Mouse (Mus musculus): ENCODE data around the gene Dhx35. TPM values are rescaled to one million over a fixed set of nuclear protein-coding genes. Genes with fewer than 3 reads are reported as not detected.

Dhx35 gene
- polyA plus RNA-seq, 1 experiment from 2014 or later: 14.3 TPM

DNA sequence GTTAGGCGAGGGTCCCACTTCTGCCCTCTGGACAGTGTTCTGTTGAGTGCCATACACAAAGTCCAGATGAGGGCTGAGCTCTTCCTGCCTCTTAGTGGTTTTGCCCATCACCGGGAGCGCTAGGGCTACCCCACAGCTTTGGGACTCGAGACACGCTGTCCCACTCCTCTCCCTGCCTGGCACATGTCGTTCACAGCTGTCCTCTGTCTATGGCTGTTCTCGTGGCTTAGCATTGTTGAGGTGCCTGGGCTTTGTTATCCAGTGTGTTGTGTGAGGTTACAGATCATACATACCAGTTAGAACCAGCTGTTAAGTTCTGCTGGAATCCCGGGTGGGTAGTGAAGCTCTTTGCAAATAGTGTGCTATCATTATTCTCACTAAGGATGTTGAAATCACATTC, 23.1 kb downstream of the Dhx35 start:
- Histone ChIP-seq H3K9me3 (no peaks in the 10 kb centered on the region), H3K4me2 (no peak overlapping the region), H3K9ac (no peak overlapping the region), H3K27me3 (replicated peaks) (no peaks in the 10 kb centered on the region), H3K4me3 (no peak overlapping the region), H3K27ac (no peak overlapping the region), H3K4me1 (no peaks in the 10 kb centered on the region), H3K36me3 (replicated peaks) (no peaks in the 10 kb centered on the region; the same call in 1 of the 2 replicates)
- ATAC-seq (replicated peaks): no peak
- 89% methylated on average over 8 of the region's 8 CpGs for WGBS

DNA sequence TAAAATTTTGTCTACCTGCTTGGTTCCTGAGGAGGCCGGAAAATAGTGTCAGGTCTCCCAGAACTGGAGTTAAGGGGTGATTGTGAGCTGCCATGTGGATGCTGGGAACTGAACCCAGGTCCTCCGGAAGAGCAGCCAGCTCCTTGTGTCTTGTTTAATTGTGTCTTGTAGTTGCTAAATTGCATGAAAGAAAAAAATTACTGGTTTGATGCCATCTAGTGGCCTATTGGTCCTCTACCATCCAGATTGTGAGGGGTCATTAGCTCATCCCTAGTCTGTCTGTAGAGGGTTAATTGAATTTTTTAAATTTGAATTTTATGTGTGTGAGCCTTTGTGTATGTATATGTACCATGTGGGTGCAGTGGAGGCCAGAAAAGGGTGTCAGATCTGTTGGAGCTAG, 33.5 kb downstream of the Dhx35 start:
- Histone ChIP-seq H3K4me2 (no peak overlapping the region), H3K36me3 (replicated peaks) (0 out of 2 replicates have a peak, but pooled peaks cover 3% of the 10 kb centered on the region), H3K9me3 (no peaks in the 10 kb centered on the region), H3K4me1 (0 out of 2 replicates have a peak, but pooled peaks cover under 1% of the 10 kb centered on the region), H3K9ac (no peak overlapping the region), H3K27ac (no peak overlapping the region), H3K27me3 (replicated peaks) (no peaks in the 10 kb centered on the region), H3K4me3 (no peak overlapping the region)
- no peak for ATAC-seq (replicated peaks)
- WGBS: 85% methylated on average over 2 of the region's 2 CpGs

DNA sequence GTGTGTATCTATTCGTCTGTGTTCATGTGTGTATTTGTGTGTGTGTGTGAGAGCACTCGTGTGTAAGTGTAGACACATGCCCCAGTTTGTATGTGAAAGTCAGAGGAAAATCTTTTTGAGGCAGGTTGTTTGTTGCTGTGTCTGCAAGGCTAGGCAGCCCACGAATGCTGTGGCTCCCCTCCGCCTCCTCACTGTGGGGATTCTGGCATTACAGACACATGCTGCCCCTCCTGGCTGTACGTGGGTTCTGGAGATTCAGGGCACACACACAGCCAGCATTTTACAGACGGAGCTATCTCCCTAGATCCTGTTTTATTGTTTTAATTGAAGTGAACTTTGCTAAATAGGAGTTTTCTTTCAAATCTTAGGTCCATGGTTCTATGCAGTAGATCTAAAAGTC, 35.1 kb downstream of the Dhx35 start:
- Histone ChIP-seq H3K9ac (no peak overlapping the region), H3K27ac (no peak overlapping the region), H3K27me3 (replicated peaks) (no peaks in the 10 kb centered on the region), H3K9me3 (no peaks in the 10 kb centered on the region), H3K36me3 (replicated peaks) (0 out of 2 replicates have a peak, but pooled peaks cover 3% of the 10 kb centered on the region), H3K4me1 (peaks cover 6% of the 10 kb centered on the region), H3K4me3 (no peak overlapping the region), H3K4me2 (no peak overlapping the region)
- ATAC-seq (replicated peaks): no peak
- 77% methylated on average over 6 of the region's 6 CpGs for WGBS

DNA sequence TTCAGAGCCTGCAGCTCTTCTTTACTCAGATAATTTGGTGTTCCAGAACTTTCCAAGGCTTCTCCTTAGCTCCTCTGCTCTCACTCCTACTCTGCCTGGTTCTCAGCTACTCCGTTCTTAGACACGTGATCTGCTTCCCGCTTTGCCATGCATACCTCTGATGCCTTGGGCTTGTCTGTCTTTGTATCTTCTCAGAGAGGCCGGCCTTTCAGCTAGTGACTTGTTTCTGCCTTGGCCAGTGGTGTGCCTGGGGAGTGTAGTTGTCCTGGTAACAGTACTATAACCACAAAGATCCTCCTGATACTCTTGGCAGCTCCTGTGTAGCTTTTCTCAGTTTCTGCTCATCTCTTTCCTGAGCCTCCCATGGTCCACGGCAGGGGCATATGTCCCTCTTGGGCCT, 38.6 kb downstream of the Dhx35 start:
- H3K9ac ChIP-seq: no peak overlapping the region
- WGBS: 59% methylated on average over 5 of the region's 5 CpGs
- H3K4me2 ChIP-seq: no peak overlapping the region
- 0 out of 2 replicates have a peak, but pooled peaks have one; percentile 52 for ATAC-seq (replicated peaks)
- H3K36me3 ChIP-seq (replicated peaks): 0 out of 2 replicates have a peak, but pooled peaks cover 3% of the 10 kb centered on the region
- H3K4me1 ChIP-seq: peaks cover 6% of the 10 kb centered on the region
- no peak overlapping the region for H3K4me3 ChIP-seq
- H3K27ac ChIP-seq: peak overlapping the region; percentile 51; the same call in 1 of the 2 replicates
- H3K27me3 ChIP-seq (replicated peaks): no peaks in the 10 kb centered on the region
- no peaks in the 10 kb centered on the region for H3K9me3 ChIP-seq

DNA sequence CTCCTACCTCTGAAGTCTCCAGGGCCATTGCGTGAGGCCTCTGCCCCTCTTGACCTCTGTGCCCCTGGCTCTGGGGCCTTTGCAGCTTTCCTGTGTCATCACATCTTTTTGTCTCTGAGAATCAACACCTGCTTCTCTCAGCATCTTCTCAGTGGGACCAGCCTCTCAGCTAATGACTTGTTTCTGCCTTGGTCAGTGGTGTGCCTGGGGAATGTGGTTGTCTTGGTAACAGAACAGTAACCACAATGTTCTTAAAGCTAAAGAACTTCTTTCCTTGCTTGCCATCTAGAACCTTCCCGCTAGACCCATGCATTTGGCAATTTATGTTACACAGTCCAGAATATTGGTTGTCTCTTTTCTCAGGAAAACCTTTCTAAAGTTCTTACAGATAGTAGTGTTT, 39.0 kb downstream of the Dhx35 start:
- Histone ChIP-seq H3K4me3 (no peak overlapping the region), H3K36me3 (replicated peaks) (0 out of 2 replicates have a peak, but pooled peaks cover 3% of the 10 kb centered on the region), H3K27me3 (replicated peaks) (no peaks in the 10 kb centered on the region), H3K27ac (peak overlapping the region; percentile 51; the same call in 1 of the 2 replicates), H3K9me3 (no peaks in the 10 kb centered on the region), H3K9ac (no peak overlapping the region), H3K4me2 (no peak overlapping the region), H3K4me1 (peaks cover 6% of the 10 kb centered on the region)
- 59% methylated on average over 2 of the region's 2 CpGs for WGBS
- ATAC-seq (replicated peaks): no peak

DNA sequence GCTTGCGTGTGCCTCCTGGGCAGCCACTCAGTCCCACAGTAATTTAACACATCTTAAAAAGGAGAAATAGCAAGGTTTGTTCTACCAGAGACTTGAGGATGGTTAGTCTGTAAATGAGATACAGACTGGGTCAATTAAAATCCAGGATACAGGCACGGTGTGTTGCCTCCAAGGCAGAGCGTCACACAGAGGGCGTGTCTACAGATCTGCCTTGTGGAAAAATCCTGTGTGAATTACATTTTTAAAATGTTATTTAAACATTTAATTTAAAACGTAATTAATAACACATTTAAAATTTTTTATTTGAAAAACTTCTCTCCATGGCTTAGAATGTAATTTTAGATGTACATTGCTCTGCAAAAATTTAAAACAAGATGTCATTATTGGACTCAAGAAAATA, 48.7 kb downstream of the Dhx35 start:
- Histone ChIP-seq H3K4me2 (no peak overlapping the region), H3K27me3 (replicated peaks) (no peaks in the 10 kb centered on the region), H3K4me3 (no peak overlapping the region), H3K27ac (no peak overlapping the region), H3K4me1 (peaks cover 10% of the 10 kb centered on the region; the same call in 1 of the 2 replicates), H3K9ac (no peak overlapping the region), H3K36me3 (replicated peaks) (peaks cover 5% of the 10 kb centered on the region), H3K9me3 (no peaks in the 10 kb centered on the region)
- ATAC-seq (replicated peaks): no peak
- 82% methylated on average over 5 of the region's 5 CpGs for WGBS

DNA sequence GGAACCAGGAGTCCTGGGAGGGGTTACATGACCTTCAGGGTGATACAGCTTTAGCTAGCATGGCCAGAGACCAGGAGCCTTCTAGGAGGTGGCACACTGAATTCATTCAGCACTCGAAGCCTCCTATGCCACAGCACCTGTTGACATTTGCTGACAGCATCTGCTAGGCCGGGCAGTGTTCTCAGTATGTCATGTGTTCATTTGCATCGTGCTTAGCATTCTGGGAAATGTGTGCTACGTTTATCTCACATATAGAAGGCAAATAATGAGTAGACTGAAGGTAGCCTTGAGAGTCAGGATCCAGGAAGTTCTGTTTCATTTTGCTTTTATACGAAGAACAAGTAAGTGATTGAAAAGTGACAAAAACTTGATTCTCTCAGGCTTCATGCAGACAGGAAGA, 50.4 kb downstream of the Dhx35 start:
- peaks cover 5% of the 10 kb centered on the region for H3K36me3 ChIP-seq (replicated peaks)
- no peak for ATAC-seq (replicated peaks)
- 84% methylated on average over 5 of the region's 5 CpGs for WGBS
- H3K9ac ChIP-seq: no peak overlapping the region
- no peaks in the 10 kb centered on the region for H3K9me3 ChIP-seq
- H3K4me1 ChIP-seq: peaks cover 8% of the 10 kb centered on the region; the same call in 1 of the 2 replicates
- no peaks in the 10 kb centered on the region for H3K27me3 ChIP-seq (replicated peaks)
- H3K4me3 ChIP-seq: no peak overlapping the region
- no peak overlapping the region for H3K4me2 ChIP-seq
- H3K27ac ChIP-seq: 0 out of 2 replicates have a peak overlapping the region, but pooled peaks have one; percentile 5

DNA sequence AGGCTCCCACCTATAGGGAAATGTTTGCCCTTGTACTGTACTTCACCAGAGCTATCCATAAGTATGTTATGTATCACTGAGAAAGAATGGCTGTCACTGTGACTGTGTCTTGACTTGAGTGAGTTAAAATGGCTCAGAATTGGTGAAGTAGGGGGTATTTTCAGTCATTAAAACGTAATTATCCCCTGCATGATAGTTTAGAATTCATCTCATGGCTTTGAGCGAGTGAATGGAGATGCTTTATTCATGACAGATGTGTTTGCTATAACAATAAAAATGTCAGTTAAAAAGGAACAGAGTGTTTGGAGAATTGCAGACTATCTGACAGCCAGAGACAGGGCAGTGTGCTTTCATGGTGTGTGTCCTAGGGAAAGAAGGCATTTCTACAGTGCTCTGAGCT, 51.6 kb downstream of the Dhx35 start:
- peak overlapping the region; percentile 69; the same call in 1 of the 2 replicates for H3K27ac ChIP-seq
- no peak overlapping the region for H3K9ac ChIP-seq
- peaks cover 5% of the 10 kb centered on the region for H3K36me3 ChIP-seq (replicated peaks)
- H3K9me3 ChIP-seq: no peaks in the 10 kb centered on the region
- H3K27me3 ChIP-seq (replicated peaks): no peaks in the 10 kb centered on the region
- ATAC-seq (replicated peaks): no peak
- H3K4me2 ChIP-seq: no peak overlapping the region
- WGBS: 57% methylated on average over 2 of the region's 2 CpGs
- no peak overlapping the region for H3K4me3 ChIP-seq
- peaks cover 7% of the 10 kb centered on the region; the same call in 1 of the 2 replicates for H3K4me1 ChIP-seq

DNA sequence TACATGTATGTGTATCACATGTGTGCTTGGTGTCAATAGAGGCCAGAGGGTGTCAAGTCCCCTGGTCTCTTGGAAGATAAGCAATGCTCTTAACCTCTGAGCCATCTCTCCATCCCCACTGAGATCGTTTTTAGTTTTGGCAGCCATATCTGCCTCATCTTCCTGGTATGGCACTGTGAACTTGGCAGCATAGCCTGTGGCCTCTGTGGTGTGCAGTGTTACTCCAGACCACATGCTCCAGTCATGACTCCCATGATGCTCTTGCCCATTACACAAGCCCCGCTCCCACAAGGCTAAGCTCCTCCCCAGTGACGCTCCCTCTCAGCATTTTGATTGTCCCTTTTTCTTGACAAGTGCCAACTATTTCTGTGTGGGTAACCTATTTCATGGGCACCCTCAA, 53.4 kb downstream of the Dhx35 start:
- Histone ChIP-seq H3K4me1 (peaks cover 7% of the 10 kb centered on the region; the same call in 1 of the 2 replicates), H3K27ac (no peak overlapping the region), H3K36me3 (replicated peaks) (0 out of 2 replicates have a peak, but pooled peaks cover 2% of the 10 kb centered on the region), H3K27me3 (replicated peaks) (no peaks in the 10 kb centered on the region), H3K9ac (no peak overlapping the region), H3K4me2 (no peak overlapping the region), H3K4me3 (no peak overlapping the region), H3K9me3 (no peaks in the 10 kb centered on the region)
- WGBS: 95% methylated on average over 3 of the region's 3 CpGs
- ATAC-seq (replicated peaks): no peak

DNA sequence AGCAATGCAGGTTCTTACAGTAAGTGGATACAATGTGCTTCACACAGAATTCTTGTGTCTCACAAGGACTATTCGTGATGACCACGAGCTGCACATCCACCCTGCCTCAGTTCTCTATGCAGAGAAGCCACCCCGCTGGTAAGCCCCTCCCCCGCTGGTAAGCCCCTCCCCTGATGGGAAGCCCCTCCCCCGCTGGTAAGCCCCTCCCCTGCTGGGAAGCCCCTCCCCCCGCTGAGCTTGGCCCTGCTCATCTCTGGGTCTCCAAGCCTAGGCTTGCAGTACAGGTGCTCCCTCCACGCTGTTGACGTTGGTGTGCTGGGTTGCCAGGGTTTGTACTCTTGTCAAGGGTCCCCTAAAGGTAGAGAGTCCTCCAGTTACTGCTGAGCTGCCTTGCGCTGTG, 54.8 kb downstream of the Dhx35 start:
- WGBS: 81% methylated on average over 9 of the region's 9 CpGs
- ATAC-seq (replicated peaks): no peak
- Histone ChIP-seq H3K4me1 (peaks cover 7% of the 10 kb centered on the region; the same call in 1 of the 2 replicates), H3K9ac (no peak overlapping the region), H3K9me3 (no peaks in the 10 kb centered on the region), H3K4me3 (no peak overlapping the region), H3K4me2 (no peak overlapping the region), H3K36me3 (replicated peaks) (no peaks in the 10 kb centered on the region), H3K27me3 (replicated peaks) (no peaks in the 10 kb centered on the region), H3K27ac (no peak overlapping the region)

DNA sequence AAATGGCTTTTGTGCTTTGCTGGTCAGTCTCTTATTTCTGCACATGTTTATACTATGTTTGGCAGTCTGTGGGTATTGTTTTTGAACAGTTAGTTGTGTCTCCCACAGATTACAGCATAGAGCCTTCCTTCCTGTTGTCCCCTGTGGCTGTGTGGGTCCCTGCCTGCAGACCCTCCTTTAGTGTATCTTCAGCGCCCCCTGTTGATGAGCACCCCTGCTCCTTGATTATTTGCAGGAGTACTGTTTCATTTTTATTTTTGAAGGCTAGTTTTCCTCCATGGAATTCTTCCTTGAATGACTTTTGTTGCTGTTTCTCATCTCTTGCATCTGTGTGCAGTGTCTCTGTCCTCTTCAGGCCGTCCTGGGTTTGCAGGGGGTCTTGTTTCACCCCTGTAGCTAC, 58.0 kb downstream of the Dhx35 start:
- Histone ChIP-seq H3K4me2 (no peak overlapping the region), H3K4me3 (no peak overlapping the region), H3K27me3 (replicated peaks) (no peaks in the 10 kb centered on the region), H3K4me1 (no peaks in the 10 kb centered on the region), H3K9ac (no peak overlapping the region), H3K27ac (no peak overlapping the region), H3K36me3 (replicated peaks) (0 out of 2 replicates have a peak, but pooled peaks cover 2% of the 10 kb centered on the region), H3K9me3 (no peaks in the 10 kb centered on the region)
- WGBS: 37% methylated on average over 2 of the region's 2 CpGs
- no peak for ATAC-seq (replicated peaks)

DNA sequence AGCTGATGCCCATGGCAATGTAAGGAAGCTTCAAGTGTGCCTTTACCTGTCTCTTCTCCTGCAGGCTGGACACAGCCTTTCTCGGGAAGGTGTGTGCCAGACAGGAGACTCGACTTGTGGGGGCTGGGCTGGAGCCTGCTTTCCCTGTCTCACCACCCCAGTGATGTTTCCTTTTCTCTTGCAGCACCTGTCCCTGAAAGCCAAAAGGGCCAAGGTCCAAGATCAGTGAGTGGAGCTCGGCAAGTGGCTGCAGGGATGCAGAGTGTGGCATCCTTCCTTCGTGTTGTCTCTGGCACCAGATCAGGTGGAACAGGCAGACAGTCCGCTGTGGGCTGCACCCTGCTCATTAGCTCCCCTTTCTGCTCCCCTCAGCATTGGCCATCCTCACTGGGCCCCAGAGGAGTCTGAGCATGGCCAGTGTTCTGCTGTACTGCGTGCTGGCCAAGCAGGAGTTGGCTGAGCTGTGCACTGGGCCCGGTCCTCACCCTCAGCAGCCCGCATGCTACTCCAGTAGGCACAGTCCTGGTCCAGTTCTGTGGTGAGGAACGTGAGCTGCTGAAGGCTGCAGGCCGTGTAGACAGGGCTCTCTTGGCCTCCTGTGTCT, 62.4 kb downstream of the Dhx35 start:
- no peak overlapping the region for H3K4me2 ChIP-seq
- H3K4me1 ChIP-seq: no peaks in the 10 kb centered on the region
- no peaks in the 10 kb centered on the region for H3K27me3 ChIP-seq (replicated peaks)
- no peaks in the 10 kb centered on the region for H3K9me3 ChIP-seq
- H3K36me3 ChIP-seq (replicated peaks): 0 out of 2 replicates have a peak, but pooled peaks cover 5% of the 10 kb centered on the region
- no peak overlapping the region for H3K9ac ChIP-seq
- WGBS: 90% methylated on average over 10 of the region's 10 CpGs
- H3K4me3 ChIP-seq: no peak overlapping the region
- no peak overlapping the region for H3K27ac ChIP-seq
- no peak for ATAC-seq (replicated peaks)

DNA sequence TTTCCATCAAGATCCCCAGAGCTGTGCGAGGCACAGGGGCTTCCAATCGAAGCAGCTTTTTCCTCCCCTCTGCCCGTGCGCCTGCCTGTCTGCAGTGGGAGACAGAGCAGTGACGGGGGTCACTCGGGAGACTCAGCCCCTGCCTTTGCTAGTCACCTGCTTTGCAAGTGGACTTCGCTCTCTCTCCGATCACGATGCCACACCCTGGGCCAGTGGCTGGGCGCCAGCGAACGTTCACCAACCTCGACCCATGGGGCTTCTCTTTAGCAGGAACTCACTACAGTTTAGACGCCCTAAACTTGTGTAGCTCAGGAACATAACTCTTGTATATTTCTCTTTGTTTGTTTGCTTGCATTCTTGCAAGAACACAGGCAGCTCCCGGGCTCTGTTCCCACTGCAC, 63.0 kb downstream of the Dhx35 start:
- Histone ChIP-seq H3K9ac (no peak overlapping the region), H3K36me3 (replicated peaks) (0 out of 2 replicates have a peak, but pooled peaks cover 5% of the 10 kb centered on the region), H3K4me3 (no peak overlapping the region), H3K4me2 (no peak overlapping the region), H3K27me3 (replicated peaks) (no peaks in the 10 kb centered on the region), H3K27ac (no peak overlapping the region), H3K9me3 (no peaks in the 10 kb centered on the region), H3K4me1 (no peaks in the 10 kb centered on the region)
- ATAC-seq (replicated peaks): no peak
- 91% methylated on average over 15 of the region's 15 CpGs for WGBS

Measured in midbrain, embryonic 15.5 days (tissue).